ENCODE assay signal across 28 mouse cellular contexts in the genomic region with DNA sequence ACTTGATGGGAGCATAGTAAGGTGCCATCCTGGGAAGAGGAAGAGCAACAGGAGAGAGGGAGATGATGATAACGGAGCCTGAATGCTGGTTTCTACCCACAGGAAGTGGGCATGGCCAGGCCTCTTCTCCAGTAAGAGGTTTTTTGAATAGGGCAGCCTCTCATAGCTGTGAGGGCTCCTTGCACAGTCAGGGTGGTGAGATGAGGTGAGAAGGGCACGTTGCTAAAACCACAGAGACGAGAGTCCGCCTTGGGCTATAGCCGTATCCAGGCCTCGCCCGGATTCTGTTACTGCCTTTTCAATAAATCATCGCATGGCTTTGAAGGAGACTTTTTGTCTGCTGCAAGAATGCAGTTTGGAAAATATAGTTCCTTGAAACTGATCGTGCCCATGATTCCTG.
A peak's percentile ranks its signal among the peaks of the same experiment; 100 is the strongest.
DNase-seq lines count a peak whose midpoint lies in the region; ATAC-seq and TF ChIP-seq lines count a peak whose summit lies in the region.
"Had no signal": no experiment of that assay in that cellular context is flagged by ENCODE, and none has a peak within 500 bp of the region (broad histone marks: within the 10 kb centered on the region; RNA-seq: fewer than 3 reads in every experiment).

No protein-coding gene starts in this region.

- DNase-seq in CD4-positive, CD25-positive, alpha-beta regulatory T cell, adult 2 months (ENCODE audit: low read depth, low spot score): peak; percentile 12
- DNase-seq in 416B (ENCODE audit: low read depth): peak; percentile 22
- no peak for DNase-seq in frontal cortex, postnatal 36 days (ENCODE audit: low spot score in 2 of 2)
- no peak for DNase-seq in layer of hippocampus, postnatal 36 days
- DNase-seq in stomach, postnatal 0 days (ENCODE audit: low spot score): no peak
- DNase-seq: adrenal gland, adult 2 months; adrenal gland, postnatal 36 days; cerebellum, adult 18-20 months; cerebellum, postnatal 10 days; gastrocnemius, postnatal 10 days; kidney, postnatal 25 days; liver, postnatal 0 days; lung, postnatal 36 days had no signal

- no peak overlapping the region for H3K4me2 ChIP-seq in stomach, postnatal 0 days (replicated peaks; ENCODE audit: low read depth)
- H3K4me2 ChIP-seq: embryonic facial prominence, embryonic 13.5 days; hindbrain, embryonic 12.5 days; limb, embryonic 13.5 days; liver, embryonic 11.5 days; midbrain, embryonic 13.5 days; neural tube, embryonic 13.5 days had no signal

- no peak for TF ChIP-seq CTCF in stomach, postnatal 0 days (IDR thresholded peaks at IDR 0.05; ENCODE audit: low read depth)

- H3K27me3 ChIP-seq in stomach, postnatal 0 days (ENCODE audit: control insufficient read depth, insufficient read depth, low read length): no peaks in the 10 kb centered on the region
- H3K27me3 ChIP-seq: embryonic facial prominence, embryonic 13.5 days; hindbrain, embryonic 12.5 days; limb, embryonic 13.5 days; midbrain, embryonic 13.5 days; neural tube, embryonic 13.5 days had no signal

- WGBS in stomach, postnatal 0 days: 60% methylated on average over 9 of the region's 9 CpGs

- no peak overlapping the region for H3K9ac ChIP-seq in stomach, postnatal 0 days (ENCODE audit: low read length)
- H3K9ac ChIP-seq: embryonic facial prominence, embryonic 13.5 days; hindbrain, embryonic 12.5 days; limb, embryonic 13.5 days; liver, postnatal 0 days; midbrain, embryonic 13.5 days; neural tube, embryonic 13.5 days had no signal

- no peak for TF ChIP-seq EP300 in stomach, postnatal 0 days (optimal IDR thresholded peaks at IDR 0.05)

- ATAC-seq in CD4-positive, CD25-positive, alpha-beta regulatory T cell, adult 4 months: no peak
- peak; percentile 84 for ATAC-seq in common myeloid progenitor, adult 5-6 weeks (replicated peaks; ENCODE audit: low read depth, poor library complexity, severe bottlenecking)
- ATAC-seq in monocyte, adult 5-6 weeks (replicated peaks; ENCODE audit: insufficient number of reproducible peaks, low FRiP score, low TSS enrichment, poor library complexity, severe bottlenecking): 0 out of 2 replicates have a peak, but pooled peaks have one; percentile 38
- ATAC-seq in stomach, postnatal 0 days (ENCODE audit: low FRiP score, low TSS enrichment): no peak
- ATAC-seq: activated CD4-positive, CD25-positive, alpha-beta regulatory T cell, adult 4 months; forebrain, embryonic 16.5 days; hindbrain, postnatal 0 days; intestine, embryonic 16.5 days; liver, postnatal 0 days; midbrain, embryonic 13.5 days had no signal

- no peaks in the 10 kb centered on the region for H3K9me3 ChIP-seq in stomach, postnatal 0 days (ENCODE audit: control insufficient read depth, low read length)
- H3K9me3 ChIP-seq: embryonic facial prominence, embryonic 13.5 days; forebrain, embryonic 10.5 days; hindbrain, embryonic 12.5 days; limb, embryonic 13.5 days; midbrain, embryonic 13.5 days; neural tube, embryonic 13.5 days had no signal

- peaks cover 3% of the 10 kb centered on the region for H3K36me3 ChIP-seq in stomach, postnatal 0 days (ENCODE audit: control insufficient read depth, insufficient read depth, low read length)

- no peak overlapping the region for H3K4me3 ChIP-seq in stomach, postnatal 0 days (ENCODE audit: low read depth, low read length)
- H3K4me3 ChIP-seq: embryonic facial prominence, embryonic 13.5 days; forebrain, embryonic 10.5 days; hindbrain, embryonic 12.5 days; layer of hippocampus, adult 2 months; limb, embryonic 13.5 days; midbrain, embryonic 13.5 days; neural tube, embryonic 13.5 days had no signal

- H3K27ac ChIP-seq in stomach, postnatal 0 days (replicated peaks): no peak overlapping the region
- H3K27ac ChIP-seq: embryonic facial prominence, embryonic 13.5 days; forebrain, embryonic 10.5 days; hindbrain, embryonic 12.5 days; hindbrain, postnatal 0 days; layer of hippocampus, adult 2 months; limb, embryonic 13.5 days; midbrain, embryonic 13.5 days; neural tube, embryonic 13.5 days had no signal

- H3K4me1 ChIP-seq in stomach, postnatal 0 days (replicated peaks; ENCODE audit: control insufficient read depth, insufficient read depth): no peaks in the 10 kb centered on the region; the same call in 1 of the 2 replicates

Comparison
In these comparisons a context has a peak if more than half of its experiments do, and no peak if none do; other contexts are left out.
1. DNase-seq: peak in CD4-positive, CD25-positive, alpha-beta regulatory T cell, adult 2 months (single experiment) and 416B (single experiment); none in frontal cortex, postnatal 36 days (0 of 2), layer of hippocampus, postnatal 36 days (0 of 2) and stomach, postnatal 0 days (single experiment).
2. ATAC-seq: peak in common myeloid progenitor, adult 5-6 weeks (single experiment) and monocyte, adult 5-6 weeks (single experiment); none in CD4-positive, CD25-positive, alpha-beta regulatory T cell, adult 4 months (single experiment) and stomach, postnatal 0 days (single experiment).